Mouse (Mus musculus): Measurements from ENCODE around the gene Pramef20.
"Not testable (repeated sequence)": the region's sequence is repeated elsewhere in the genome, so short reads cannot be mapped to it uniquely, and the experiment has no call there.

The Pramef20 gene

DNA sequence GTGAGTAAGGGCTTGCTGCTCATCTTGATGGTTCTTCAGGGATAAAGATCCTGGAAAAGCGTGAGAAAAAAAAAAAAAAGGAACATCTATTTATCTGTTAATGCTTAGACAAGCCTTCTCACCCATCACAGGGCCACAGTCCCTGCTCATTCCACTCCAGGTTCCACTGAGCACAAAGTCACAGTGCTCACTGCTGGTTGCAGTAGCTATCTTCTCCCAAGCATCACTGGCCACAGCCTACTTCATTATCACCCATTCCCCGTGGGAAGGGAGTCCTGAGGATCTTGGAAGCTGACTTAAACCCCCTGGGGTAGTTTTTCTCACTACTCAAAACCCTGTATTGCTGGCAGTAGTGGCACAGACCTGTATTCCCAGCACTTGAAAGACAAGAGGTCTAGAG lies at the start of gene Pramef20:
Gene Pramef20 (minus strand): TSS at position 23 of the 400 bp plus-strand sequence.
- DNase-seq (ENCODE audit: inconsistent ontology term): no peak

DNA sequence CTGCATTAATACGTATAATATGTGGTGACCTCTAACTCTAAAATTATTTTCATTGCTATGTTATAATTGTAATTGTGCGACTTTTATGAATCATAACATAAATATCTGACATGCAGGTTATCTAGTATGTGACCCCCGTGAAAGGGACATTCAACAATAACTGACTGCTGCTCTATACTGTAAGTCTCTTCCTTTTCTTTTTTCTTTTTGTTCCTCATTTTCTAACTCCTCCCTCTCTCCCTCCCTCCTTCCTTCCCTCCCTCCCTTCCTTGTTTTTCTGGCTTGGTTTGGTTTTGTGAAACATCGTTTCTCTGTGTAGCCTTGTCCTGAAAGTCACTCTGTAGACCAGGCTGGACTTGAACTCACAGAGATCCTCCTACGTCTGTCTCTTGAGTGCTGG lies 46.9 kb upstream of the Pramef20 start:
- no peak for DNase-seq (ENCODE audit: inconsistent ontology term)

DNA sequence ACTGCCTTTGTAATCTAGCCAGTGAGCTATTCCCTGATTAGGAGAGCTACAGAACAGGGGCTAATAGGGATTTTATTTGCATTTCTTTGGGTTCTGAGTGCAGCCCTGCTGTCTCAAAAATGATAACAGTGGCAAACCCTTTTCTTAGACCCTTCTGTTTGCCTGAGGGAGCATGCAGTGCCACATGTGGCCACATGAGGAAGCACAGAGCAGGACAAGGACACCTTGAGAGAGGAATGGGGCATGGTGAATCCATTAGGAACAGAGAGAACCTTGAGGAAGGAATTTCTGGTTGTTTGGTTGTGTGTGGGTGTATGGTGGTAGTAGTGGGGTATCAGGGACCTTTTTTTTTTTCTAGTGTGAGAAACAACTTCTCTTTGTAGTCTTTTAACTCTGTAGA lies 42.9 kb upstream of the Pramef20 start:
- DNase-seq (ENCODE audit: inconsistent ontology term): no peak

DNA sequence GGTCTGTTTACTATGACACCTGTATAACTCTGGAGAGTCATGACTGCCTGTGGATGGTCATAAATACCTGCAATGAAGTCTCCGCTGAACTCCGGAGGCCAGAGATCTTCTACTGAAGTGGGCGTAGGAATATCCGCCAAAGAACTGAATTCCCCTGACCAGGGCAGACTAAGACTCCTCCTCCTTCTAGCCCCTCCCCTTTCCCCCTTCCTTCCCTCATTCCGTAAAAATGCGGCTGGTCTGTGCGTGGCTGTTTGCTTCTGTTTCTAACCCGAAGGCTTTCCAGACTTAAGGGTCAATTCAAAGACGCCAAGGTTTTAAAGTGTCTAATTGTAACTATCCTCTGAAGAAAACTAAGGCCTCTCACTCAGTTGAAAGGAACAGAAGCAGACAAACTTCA lies 30.6 kb upstream of the Pramef20 start, which contains the start of gene Pramef12:
Gene Pramef12 (minus strand): TSS at position 175 of the 400 bp plus-strand sequence.
- no peak for DNase-seq (ENCODE audit: inconsistent ontology term)

DNA sequence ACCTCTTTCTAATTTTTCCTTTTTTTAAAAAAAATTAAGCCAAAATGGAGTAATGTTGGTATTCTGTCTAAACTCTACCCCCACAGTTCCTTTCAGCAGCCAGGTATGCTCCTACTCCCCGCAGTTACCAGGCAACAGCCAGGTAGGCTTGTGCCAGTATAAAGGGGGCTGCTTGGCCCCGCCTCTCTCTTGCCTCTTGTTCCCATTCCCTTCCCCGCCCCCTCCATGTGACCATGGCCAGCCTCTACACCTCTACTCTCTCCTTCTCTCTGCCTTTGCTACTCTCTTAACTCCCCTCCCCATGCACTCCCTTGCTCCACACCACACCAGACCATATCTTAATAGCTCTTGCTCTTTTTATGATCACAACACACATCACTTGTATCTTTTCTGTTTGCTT lies 28.5 kb upstream of the Pramef20 start:
- no peak for DNase-seq (ENCODE audit: inconsistent ontology term)

DNA sequence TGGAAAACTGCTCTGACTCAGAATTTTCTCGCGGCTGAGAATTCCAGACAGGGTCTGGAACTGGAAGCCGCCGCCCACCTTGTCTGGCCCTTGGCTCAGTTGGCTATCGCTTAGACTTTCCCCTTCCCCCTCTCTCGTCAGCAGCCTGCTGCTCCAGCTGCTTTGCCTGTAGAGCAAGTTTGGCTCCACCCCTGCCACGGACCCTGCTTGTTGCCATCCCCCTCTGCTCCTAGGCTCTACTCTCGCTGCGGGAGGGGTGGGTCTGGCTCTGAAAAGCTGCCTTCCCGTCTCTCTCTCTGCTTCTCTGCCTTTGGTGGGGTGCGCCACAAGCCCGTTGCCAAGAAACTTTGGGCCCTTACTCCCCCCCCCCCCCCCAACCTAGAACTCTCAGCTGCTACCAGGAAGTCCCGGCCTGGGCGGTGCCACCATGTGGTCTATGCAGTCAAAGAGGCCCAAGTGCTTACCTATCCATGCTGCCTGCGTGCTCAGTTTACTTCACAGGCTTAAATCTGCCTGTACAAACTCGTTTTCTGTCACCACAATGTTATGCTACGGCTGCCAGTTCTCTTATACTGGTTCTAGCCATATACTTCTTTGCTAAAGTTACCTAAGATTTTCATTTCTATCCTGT lies 26.8 kb upstream of the Pramef20 start:
- no peak for DNase-seq (ENCODE audit: inconsistent ontology term)

DNA sequence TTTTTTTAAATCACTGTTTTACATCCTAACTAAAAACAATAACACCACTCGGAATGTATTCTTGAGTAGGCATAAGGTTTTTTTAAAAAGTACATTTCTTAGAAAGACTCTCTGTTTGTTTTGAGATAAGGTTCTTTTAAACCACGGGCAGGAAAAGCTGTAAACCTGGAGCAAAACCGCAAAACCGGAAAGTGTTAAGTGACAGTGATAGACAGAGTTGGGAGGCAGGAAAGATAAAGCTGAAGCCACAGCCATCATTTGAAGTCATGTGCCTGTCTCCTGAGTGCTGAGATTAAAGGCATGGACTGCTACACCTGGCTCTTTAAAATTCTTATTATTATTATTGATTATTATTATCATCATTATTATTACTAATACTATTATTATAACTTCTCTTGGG lies 25.0 kb upstream of the Pramef20 start:
- DNase-seq (ENCODE audit: inconsistent ontology term): no peak

DNA sequence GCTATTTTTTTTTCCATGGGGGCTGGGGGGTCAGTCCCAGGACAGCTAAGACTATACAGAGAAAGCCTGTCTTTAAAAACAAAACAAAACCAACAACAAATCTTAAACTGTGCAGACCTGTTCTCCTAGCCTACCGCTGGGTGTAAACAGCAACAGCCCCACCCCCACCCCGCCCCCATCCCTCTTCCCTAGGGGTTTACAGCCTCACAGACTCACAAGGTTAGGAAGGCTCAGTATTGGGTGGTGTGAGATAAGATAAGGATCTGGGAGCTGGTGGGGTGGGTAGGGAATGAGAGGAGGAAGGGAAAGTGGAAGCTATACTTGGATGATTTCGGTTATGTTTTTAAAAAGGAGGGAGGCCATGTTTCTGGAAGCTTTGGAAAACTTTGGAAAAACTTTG lies 18.6 kb upstream of the Pramef20 start:
- no peak for DNase-seq (ENCODE audit: inconsistent ontology term)

DNA sequence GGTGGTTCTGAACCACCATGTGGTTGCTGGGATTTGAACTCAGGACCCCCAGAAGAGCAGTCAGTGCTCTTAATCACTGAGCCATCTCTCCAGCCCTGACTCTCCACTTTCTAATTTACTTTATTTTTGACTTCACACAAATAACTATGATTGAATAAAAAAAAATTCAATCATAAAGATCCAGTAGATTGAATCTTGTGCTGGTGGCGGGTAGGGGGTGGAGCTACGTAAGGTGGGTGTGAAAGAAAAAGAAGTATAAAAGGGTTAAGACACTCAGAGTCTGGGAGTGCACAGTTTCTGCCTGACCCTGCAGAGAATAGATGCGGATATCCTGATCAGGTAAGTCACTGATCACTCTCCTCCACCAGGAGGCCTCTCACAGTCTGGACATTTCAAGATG lies 20.1 kb downstream of the Pramef20 start, which contains the start of gene Gm13119:
Gene Gm13119 (plus strand): TSS at position 301 of the 400 bp plus-strand sequence.
- not testable (repeated sequence) for DNase-seq (ENCODE audit: inconsistent ontology term)

DNA sequence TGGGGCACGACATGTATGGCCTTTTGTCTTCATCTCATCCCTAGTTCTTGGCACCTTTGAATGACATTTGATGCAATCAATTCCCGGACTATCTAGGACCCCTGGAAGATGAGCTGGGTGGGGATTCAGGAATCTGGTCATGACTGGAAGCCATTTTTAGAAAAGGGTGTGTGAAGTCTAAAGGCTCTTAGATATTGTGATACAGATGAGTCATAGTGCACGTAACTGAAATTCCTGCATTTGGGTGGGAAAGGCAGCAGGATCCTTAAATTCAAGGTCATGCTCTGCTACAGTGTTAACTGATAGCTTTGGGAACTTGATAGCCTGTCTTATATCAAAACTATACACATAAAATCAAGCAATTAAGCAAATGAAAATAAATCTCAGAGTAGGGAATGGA lies 41.9 kb downstream of the Pramef20 start:
- not testable (repeated sequence) for DNase-seq (ENCODE audit: inconsistent ontology term)

DNA sequence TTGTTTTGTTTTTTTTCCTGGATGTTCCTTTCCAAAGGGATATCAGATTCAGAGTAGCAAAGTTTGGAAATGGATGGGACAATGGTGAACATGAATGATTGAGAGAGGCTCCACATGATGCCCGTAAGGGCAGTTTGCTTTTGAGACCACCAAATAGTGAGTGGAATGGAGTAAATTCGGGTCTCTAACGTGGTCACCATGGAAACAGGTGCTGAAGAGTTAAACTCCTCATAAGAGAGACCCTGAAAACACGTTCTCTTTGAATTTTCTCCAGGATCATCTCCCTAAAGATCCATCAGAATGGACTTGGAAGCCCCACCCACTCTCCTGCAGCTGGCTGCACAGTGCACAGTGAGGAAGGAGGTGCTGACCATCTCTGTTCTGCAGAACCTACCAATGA lies 47.8 kb downstream of the Pramef20 start, which contains the start of gene Gm13128:
Gene Gm13128 (plus strand): TSS at position 301 of the 400 bp plus-strand sequence.
- not testable (repeated sequence) for DNase-seq (ENCODE audit: inconsistent ontology term)

All from Muller cell, postnatal 12 days (primary cell).